Mouse (Mus musculus) hindbrain, embryonic 11.5 days (tissue): ENCODE data around the gene Dok4. TPM values are rescaled to one million over a fixed set of nuclear protein-coding genes. Genes with fewer than 3 reads are reported as not detected.
A peak's percentile ranks its signal among the peaks of the same experiment; 100 is the strongest.

Source experiments
- ATAC-seq: fragments of 200-750 bp; cut with Nextera tagmentation; 2 replicates; pipeline ENCODE4 v1.8.0; 2017; ENCODE audit warnings: mild to moderate bottlenecking, moderate TSS enrichment, moderate library complexity; ENCODE audit not compliant: low FRiP score
- DNase-seq: peaks from one replicate; pipeline ENCODE4 v3.0.0-alpha.2; 2015; ENCODE audit warnings: low spot score
- H3K27ac ChIP-seq: fragments of 300-500 bp; sonication (generic); 2 replicates; pipeline ENCODE4 v1.5.1; 2014; ENCODE audit warnings: mild to moderate bottlenecking, low read depth, low read length
- H3K27me3 ChIP-seq: fragments of 300-500 bp; sonication (generic); 2 replicates; pipeline ENCODE4 v1.6.1; 2014; ENCODE audit warnings: mild to moderate bottlenecking, low read length, moderate library complexity, mixed read lengths; ENCODE audit not compliant: control insufficient read depth, insufficient read depth
- H3K36me3 ChIP-seq: fragments of 300-500 bp; sonication (generic); 2 replicates; pipeline ENCODE4 v1.6.1; 2014; ENCODE audit warnings: mild to moderate bottlenecking, low read length, moderate library complexity, mixed read lengths; ENCODE audit not compliant: control insufficient read depth, insufficient read depth
- H3K4me1 ChIP-seq: fragments of 300-500 bp; sonication (generic); replicated peaks from 2 replicates; pipeline ENCODE4 v1.6.1; 2014; ENCODE audit warnings: low read length, mixed read lengths; ENCODE audit not compliant: control insufficient read depth, insufficient read depth
- H3K4me2 ChIP-seq: fragments of 300-500 bp; sonication (generic); replicated peaks from 2 replicates; pipeline ENCODE4 v1.6.1; 2014; ENCODE audit warnings: mild to moderate bottlenecking, low read depth, low read length
- H3K4me3 ChIP-seq: fragments of 300-500 bp; sonication (generic); 2 replicates; pipeline ENCODE4 v1.5.1; 2014; ENCODE audit warnings: low read depth, low read length
- H3K9ac ChIP-seq: fragments of 300-500 bp; sonication (generic); 2 replicates; pipeline ENCODE4 v1.6.1; 2014; ENCODE audit warnings: low read depth, low read length
- H3K9me3 ChIP-seq: fragments of 300-500 bp; sonication (generic); 2 replicates; pipeline ENCODE4 v1.6.1; 2016; ENCODE audit warnings: low read length; ENCODE audit not compliant: control insufficient read depth
- WGBS: fragments of 180-500 bp; shearing (Covaris S2); extraction: QIAGEN DNeasy Blood & Tissue Kit; methylation state at CpG from one replicate; pipeline ENCODE4 v1.1.7; 2014; 5-methylcytosine and 5-hydroxymethylcytosine counted together
- polyA plus RNA-seq: library from polyadenylated mRNA; unstranded; fragments of >200 nt; fragmentation: Nextera tagmentation; extraction: Ambion mirVana; gene quantifications from 2 replicates; pipeline ENCODE4 v1.2.1, GENCODE M21; 2014

The Dok4 gene
- polyA plus RNA-seq: 13.5 and 14.7 TPM in 2 replicates

DNA sequence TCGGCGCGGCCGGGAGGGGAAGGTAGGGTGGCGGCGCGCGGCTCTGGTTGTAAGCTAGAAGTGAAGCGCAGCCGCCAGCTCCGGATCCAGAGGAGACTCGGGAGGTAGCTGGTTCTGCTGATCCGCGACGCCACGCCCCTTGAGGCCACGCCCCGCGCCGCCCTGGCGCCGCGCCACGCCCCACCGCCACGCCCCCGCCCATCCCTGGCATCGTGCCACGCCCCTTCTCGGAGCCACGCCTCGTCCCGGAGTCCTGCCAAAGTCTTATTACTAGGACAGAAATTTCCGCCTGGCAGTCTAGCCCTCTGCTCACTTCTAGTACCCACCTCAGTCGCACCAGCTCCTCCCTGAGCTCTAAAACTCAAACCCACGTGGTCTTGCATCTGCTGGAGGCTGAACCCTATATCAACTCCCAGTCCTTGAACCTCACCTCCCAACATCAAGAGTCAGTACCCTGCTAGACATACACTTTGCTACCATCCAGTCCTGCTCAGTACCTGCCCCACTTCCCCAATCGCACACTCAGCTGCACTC lies at the start of gene Dok4:
Gene Dok4 (minus strand): TSS at position 134 of the 534 bp plus-strand sequence.
- Histone ChIP-seq H3K9ac (peak within 1 kb of the TSS; percentile 65), H3K36me3 (no peaks in the 10 kb centered on the region), H3K27ac (peak within 1 kb of the TSS; percentile 42; the same call in 1 of the 2 replicates), H3K9me3 (no peaks in the 10 kb centered on the region), H3K27me3 (peaks cover 17% of the 10 kb centered on the region), H3K4me1 (peaks cover 10% of the 10 kb centered on the region), H3K4me2 (peak within 1 kb of the TSS; percentile 95), H3K4me3 (peak within 1 kb of the TSS; percentile 55)
- ATAC-seq: peak; percentile 77
- 1% methylated on average over 26 of the region's 37 CpGs for WGBS
- DNase-seq: peak; percentile 87

GRCm38 (mm10) chr8:94923405-94923804 lies 47.3 kb upstream of the Dok4 start, which contains the start of gene Adgrg5:
TSS of gene Adgrg5 (plus strand) at chr8:94923694.
- ATAC-seq: no peak
- no peaks in the 10 kb centered on the region for H3K4me1 ChIP-seq
- H3K36me3 ChIP-seq: no peaks in the 10 kb centered on the region
- no peak within 1 kb of the TSS for H3K4me2 ChIP-seq
- H3K27me3 ChIP-seq: no peaks in the 10 kb centered on the region
- no peak within 1 kb of the TSS for H3K27ac ChIP-seq
- H3K9ac ChIP-seq: no peak within 1 kb of the TSS
- H3K9me3 ChIP-seq: no peaks in the 10 kb centered on the region
- no peak within 1 kb of the TSS for H3K4me3 ChIP-seq
- WGBS: 53% methylated on average over 7 of the region's 8 CpGs
- DNase-seq: no peak

DNA sequence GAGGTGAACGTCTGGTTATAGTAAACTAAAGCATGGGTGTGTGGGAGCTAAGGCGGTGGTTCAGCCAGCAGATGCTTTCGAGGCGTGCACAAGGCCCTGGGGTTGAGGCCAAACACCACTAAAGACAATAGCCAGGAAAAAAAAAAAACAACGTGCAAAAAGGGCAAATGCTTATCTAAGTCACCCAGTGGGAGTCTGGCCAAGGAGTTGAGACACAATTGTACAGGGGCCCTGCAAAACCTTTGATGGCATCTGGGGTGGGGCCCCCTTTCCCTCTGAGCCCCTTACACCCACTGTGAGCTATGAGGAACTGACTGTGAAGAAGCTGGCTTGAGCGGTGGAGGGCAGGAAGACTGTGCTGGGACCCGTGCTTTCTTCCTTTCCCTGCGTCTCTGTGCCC lies 46.5 kb upstream of the Dok4 start:
- Histone ChIP-seq H3K4me2 (no peak overlapping the region), H3K9me3 (no peaks in the 10 kb centered on the region), H3K4me3 (no peak overlapping the region), H3K4me1 (no peaks in the 10 kb centered on the region; the same call in 1 of the 2 replicates), H3K27ac (no peak overlapping the region), H3K9ac (no peak overlapping the region), H3K36me3 (no peaks in the 10 kb centered on the region), H3K27me3 (no peaks in the 10 kb centered on the region)
- ATAC-seq: no peak
- WGBS: 27% methylated on average over 8 of the region's 8 CpGs
- no peak for DNase-seq

- Histone ChIP-seq H3K4me2 (no peak overlapping the region), H3K36me3 (no peaks in the 10 kb centered on the region), H3K9ac (no peak overlapping the region), H3K4me3 (no peak overlapping the region), H3K4me1 (no peaks in the 10 kb centered on the region; the same call in 1 of the 2 replicates), H3K27me3 (no peaks in the 10 kb centered on the region), H3K9me3 (no peaks in the 10 kb centered on the region), H3K27ac (no peak overlapping the region)
- WGBS: 65% methylated on average over 6 of the region's 6 CpGs
- no peak for DNase-seq
- no peak for ATAC-seq
Measured at GRCm38 (mm10) chr8:94922176-94922575, 46.0 kb upstream of the Dok4 start.

DNA sequence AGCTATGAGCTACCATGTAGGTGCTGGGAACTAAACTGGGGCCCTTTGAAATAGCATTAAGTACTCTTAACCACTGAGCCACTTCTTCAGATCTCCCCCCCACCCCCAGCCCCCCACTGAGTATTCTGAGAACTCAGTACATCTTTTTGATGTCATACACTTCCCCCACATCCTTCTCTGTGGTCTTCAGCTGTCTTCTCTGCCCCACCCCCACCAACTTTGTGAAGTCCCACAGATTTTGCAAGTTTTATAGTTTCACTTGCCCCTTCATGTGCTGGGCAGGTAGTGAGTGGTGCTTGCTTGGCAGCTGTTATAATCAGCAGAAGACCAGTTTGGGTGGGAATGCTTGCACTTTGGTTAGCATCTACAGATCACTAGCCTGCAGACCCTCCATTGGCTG lies 43.1 kb upstream of the Dok4 start:
- Histone ChIP-seq H3K9ac (no peak overlapping the region), H3K27ac (no peak overlapping the region), H3K27me3 (peaks cover under 1% of the 10 kb centered on the region; the same call in 1 of the 2 replicates), H3K36me3 (no peaks in the 10 kb centered on the region), H3K4me1 (peaks cover 2% of the 10 kb centered on the region; the same call in 1 of the 2 replicates), H3K9me3 (no peaks in the 10 kb centered on the region), H3K4me3 (no peak overlapping the region), H3K4me2 (no peak overlapping the region)
- ATAC-seq (no peak), DNase-seq (no peak)

GRCm38 (mm10) chr8:94917851-94918495 lies 41.8 kb upstream of the Dok4 start, which contains the start of gene Ccdc102a:
TSS of gene Ccdc102a (minus strand) at chr8:94918098.
- Histone ChIP-seq H3K9me3 (no peaks in the 10 kb centered on the region), H3K4me3 (peak within 1 kb of the TSS; percentile 70), H3K9ac (peak within 1 kb of the TSS; percentile 77), H3K4me1 (peaks cover 5% of the 10 kb centered on the region; the same call in 1 of the 2 replicates), H3K27me3 (peaks cover 13% of the 10 kb centered on the region), H3K27ac (0 out of 2 replicates have a peak within 1 kb of the TSS, but pooled peaks have one; percentile 39), H3K4me2 (peak within 1 kb of the TSS; percentile 84), H3K36me3 (no peaks in the 10 kb centered on the region)
- WGBS: 3% methylated on average over 36 of the region's 51 CpGs
- ATAC-seq (peak; percentile 44), DNase-seq (peak; percentile 63)

DNA sequence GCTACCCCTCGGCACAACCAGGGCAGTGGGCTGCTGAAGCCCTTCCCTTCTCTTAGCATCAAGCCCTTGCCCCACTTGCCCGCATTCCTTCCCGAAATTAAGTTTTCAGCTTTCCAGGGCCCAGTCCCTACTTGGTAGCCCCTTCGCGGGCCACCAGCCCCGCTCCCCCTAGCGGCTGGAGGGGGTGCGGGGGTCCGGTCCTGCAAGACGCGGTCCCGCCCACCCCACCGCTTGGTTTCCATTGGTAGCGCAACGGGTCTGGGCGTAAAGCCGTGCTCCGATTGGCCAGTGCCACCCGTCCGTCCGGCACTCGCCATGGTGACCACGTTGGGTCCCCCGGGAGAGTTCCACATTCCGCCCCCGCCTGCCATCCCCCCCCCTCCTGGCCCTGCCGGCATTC lies 41.2 kb upstream of the Dok4 start:
- peak overlapping the region; percentile 77 for H3K9ac ChIP-seq
- H3K27ac ChIP-seq: 0 out of 2 replicates have a peak overlapping the region, but pooled peaks have one; percentile 39
- no peaks in the 10 kb centered on the region for H3K9me3 ChIP-seq
- peaks cover 17% of the 10 kb centered on the region for H3K27me3 ChIP-seq
- 1% methylated on average over 25 of the region's 27 CpGs for WGBS
- no peaks in the 10 kb centered on the region for H3K36me3 ChIP-seq
- peaks cover 7% of the 10 kb centered on the region; the same call in 1 of the 2 replicates for H3K4me1 ChIP-seq
- ATAC-seq (peak; percentile 94), DNase-seq (peak; percentile 97)
- H3K4me3 ChIP-seq: peak overlapping the region; percentile 70
- peak overlapping the region; percentile 84 for H3K4me2 ChIP-seq

DNA sequence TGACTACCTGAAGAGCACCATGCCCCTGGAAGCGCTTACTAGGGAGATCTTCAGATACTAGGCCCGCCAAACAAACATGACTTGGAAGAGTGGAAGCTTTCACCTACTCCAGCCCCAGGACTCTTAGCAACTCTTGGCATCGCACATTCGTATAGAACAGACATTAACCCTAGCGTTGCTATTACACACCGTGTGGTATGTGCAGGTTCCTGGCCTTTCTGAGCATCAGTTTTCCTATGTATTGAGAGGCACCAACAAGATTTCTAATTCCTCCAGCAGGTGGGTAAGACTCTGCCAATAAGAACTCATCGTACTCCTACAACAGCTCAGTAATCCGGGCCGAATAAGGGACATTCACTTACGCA lies 40.8 kb upstream of the Dok4 start:
- Histone ChIP-seq H3K36me3 (no peaks in the 10 kb centered on the region), H3K9ac (peak overlapping the region; percentile 58), H3K9me3 (no peaks in the 10 kb centered on the region), H3K4me1 (peaks cover 7% of the 10 kb centered on the region; the same call in 1 of the 2 replicates), H3K27ac (no peak overlapping the region), H3K4me3 (peak overlapping the region; percentile 70), H3K27me3 (peaks cover 18% of the 10 kb centered on the region), H3K4me2 (peak overlapping the region; percentile 84)
- ATAC-seq (peak; percentile 45), DNase-seq (no peak)
- 12% methylated on average over 10 of the region's 10 CpGs for WGBS
